Mouse (Mus musculus) liver, embryonic 11.5 days (tissue): ENCODE measurements at regions not wholly inside any gene's neighbourhood (a gene's known extent, or its start where the extent isn't known, plus 50 kb on each side); places are given as distances from the start of the nearest gene placed in this dataset.

Experiments
- ATAC-seq: fragments of 200-750 bp; cut with Nextera tagmentation; replicated peaks from 2 replicates; pipeline ENCODE4 v1.8.0; 2017; ENCODE audit warnings: moderate number of reproducible peaks, mild to moderate bottlenecking, moderate TSS enrichment, moderate library complexity; ENCODE audit not compliant: low FRiP score
- DNase-seq: peaks from one replicate; pipeline ENCODE4 v3.0.0-alpha.2; 2017; ENCODE audit warnings: low spot score
- H3K27ac ChIP-seq: fragments of 300-500 bp; sonication (generic); 2 replicates; pipeline ENCODE4 v1.5.1; 2014; ENCODE audit warnings: mild to moderate bottlenecking, low read depth, low read length, control low read depth
- H3K27me3 ChIP-seq: fragments of 300-500 bp; sonication (generic); replicated peaks from 2 replicates; pipeline ENCODE4 v1.6.1; 2014; ENCODE audit warnings: low read length, mixed read lengths; ENCODE audit not compliant: control insufficient read depth, insufficient read depth
- H3K36me3 ChIP-seq: fragments of 300-500 bp; sonication (generic); 2 replicates; pipeline ENCODE4 v1.6.1; 2014; ENCODE audit warnings: mild to moderate bottlenecking, low read length, moderate library complexity, mixed read lengths; ENCODE audit not compliant: control insufficient read depth, insufficient read depth
- H3K4me1 ChIP-seq: fragments of 300-500 bp; sonication (generic); replicated peaks from 2 replicates; pipeline ENCODE4 v1.6.1; 2014; ENCODE audit warnings: low read length, mixed read lengths; ENCODE audit not compliant: control insufficient read depth, insufficient read depth
- H3K4me2 ChIP-seq: fragments of 300-500 bp; sonication (generic); 2 replicates; pipeline ENCODE4 v1.6.1; 2014; ENCODE audit warnings: mild to moderate bottlenecking, control low read depth, moderate library complexity
- H3K4me3 ChIP-seq: fragments of 300-500 bp; sonication (generic); 2 replicates; pipeline ENCODE4 v1.5.1; 2014; ENCODE audit warnings: low read depth, low read length, control low read depth
- H3K9ac ChIP-seq: fragments of 300-500 bp; sonication (generic); 2 replicates; pipeline ENCODE4 v1.6.1; 2014; ENCODE audit warnings: low read depth, low read length, control low read depth
- H3K9me3 ChIP-seq: fragments of 300-500 bp; sonication (generic); 2 replicates; pipeline ENCODE4 v1.6.1; 2016; ENCODE audit warnings: low read length, inconsistent platforms, mixed read lengths; ENCODE audit not compliant: control insufficient read depth
- WGBS: fragments of 180-500 bp; shearing (Covaris S2); extraction: QIAGEN DNeasy Blood & Tissue Kit; methylation state at CpG from one replicate; pipeline ENCODE4 v1.1.7; 2014; 5-methylcytosine and 5-hydroxymethylcytosine counted together

GRCm38 (mm10) chr10:67634795-67635194 is 86.0 kb upstream of the Ado start:
- ATAC-seq: no peak
- H3K27ac ChIP-seq: no peak overlapping the region
- 76% methylated on average over 4 of the region's 4 CpGs for WGBS
- H3K36me3 ChIP-seq: no peaks in the 10 kb centered on the region
- H3K9ac ChIP-seq: no peak overlapping the region
- no peaks in the 10 kb centered on the region for H3K9me3 ChIP-seq
- no peaks in the 10 kb centered on the region for H3K4me1 ChIP-seq
- H3K4me3 ChIP-seq: no peak overlapping the region
- no peak for DNase-seq
- no peaks in the 10 kb centered on the region for H3K27me3 ChIP-seq
- H3K4me2 ChIP-seq: no peak overlapping the region

- Histone ChIP-seq H3K9me3 (no peaks in the 10 kb centered on the region), H3K36me3 (no peaks in the 10 kb centered on the region), H3K9ac (no peak overlapping the region), H3K4me3 (no peak overlapping the region), H3K27ac (no peak overlapping the region), H3K4me2 (no peak overlapping the region), H3K4me1 (no peaks in the 10 kb centered on the region), H3K27me3 (no peaks in the 10 kb centered on the region)
- DNase-seq: no peak
- WGBS: 94% methylated on average over 7 of the region's 7 CpGs
- no peak for ATAC-seq
Observed at GRCm38 (mm10) chr10:67633063-67633462, 84.3 kb upstream of the Ado start.

GRCm38 (mm10) chr10:67623338-67623737 is 74.6 kb upstream of the Ado start:
- Histone ChIP-seq H3K27me3 (no peaks in the 10 kb centered on the region), H3K4me1 (no peaks in the 10 kb centered on the region), H3K9ac (no peak overlapping the region), H3K9me3 (no peaks in the 10 kb centered on the region), H3K27ac (no peak overlapping the region), H3K36me3 (no peaks in the 10 kb centered on the region), H3K4me3 (no peak overlapping the region), H3K4me2 (no peak overlapping the region)
- DNase-seq: no peak
- WGBS: 83% methylated on average over 12 of the region's 12 CpGs
- no peak for ATAC-seq

- no peak overlapping the region for H3K4me2 ChIP-seq
- H3K27me3 ChIP-seq: no peaks in the 10 kb centered on the region
- no peaks in the 10 kb centered on the region for H3K9me3 ChIP-seq
- no peak overlapping the region for H3K9ac ChIP-seq
- no peak overlapping the region for H3K4me3 ChIP-seq
- DNase-seq: no peak
- H3K27ac ChIP-seq: no peak overlapping the region
- WGBS: 71% methylated on average over 8 of the region's 8 CpGs
- no peaks in the 10 kb centered on the region for H3K36me3 ChIP-seq
- no peaks in the 10 kb centered on the region for H3K4me1 ChIP-seq
- ATAC-seq: no peak
Observed at GRCm38 (mm10) chr10:67620018-67620417, 71.3 kb upstream of the Ado start.

- Histone ChIP-seq H3K9me3 (no peaks in the 10 kb centered on the region), H3K27me3 (no peaks in the 10 kb centered on the region), H3K4me3 (no peak overlapping the region), H3K9ac (no peak overlapping the region), H3K4me1 (no peaks in the 10 kb centered on the region), H3K27ac (no peak overlapping the region), H3K4me2 (no peak overlapping the region), H3K36me3 (no peaks in the 10 kb centered on the region)
- 71% methylated on average over 5 of the region's 5 CpGs for WGBS
- no peak for DNase-seq
- ATAC-seq: no peak
Observed at GRCm38 (mm10) chr10:67618112-67618511, 69.4 kb upstream of the Ado start.

- whole genome bisulfite sequencing: 64% methylated on average over 3 of the region's 3 CpGs
- H3K27ac ChIP-seq: no peak overlapping the region
- ATAC-seq (no peak), DNase-seq (no peak)
- no peaks in the 10 kb centered on the region for H3K4me1 ChIP-seq
- H3K9me3 ChIP-seq: no peaks in the 10 kb centered on the region
- H3K4me3 ChIP-seq: no peak overlapping the region
- no peaks in the 10 kb centered on the region for H3K27me3 ChIP-seq
- H3K4me2 ChIP-seq: no peak overlapping the region
- no peak overlapping the region for H3K9ac ChIP-seq
- H3K36me3 ChIP-seq: no peaks in the 10 kb centered on the region
Observed at GRCm38 (mm10) chr10:67615016-67615415, 66.3 kb upstream of the Ado start.

GRCm38 (mm10) chr10:67610689-67611088 is 61.9 kb upstream of the Ado start:
- ATAC-seq (no peak), DNase-seq (no peak)
- 65% methylated on average over 6 of the region's 6 CpGs for WGBS
- Histone ChIP-seq H3K4me2 (no peak overlapping the region), H3K9ac (no peak overlapping the region), H3K27me3 (no peaks in the 10 kb centered on the region), H3K4me3 (no peak overlapping the region), H3K27ac (no peak overlapping the region), H3K4me1 (no peaks in the 10 kb centered on the region), H3K36me3 (no peaks in the 10 kb centered on the region), H3K9me3 (no peaks in the 10 kb centered on the region)

GRCm38 (mm10) chr10:67608033-67608432 is 59.3 kb upstream of the Ado start:
- no peak overlapping the region for H3K4me3 ChIP-seq
- H3K36me3 ChIP-seq: no peaks in the 10 kb centered on the region
- H3K9me3 ChIP-seq: no peaks in the 10 kb centered on the region
- no peak overlapping the region for H3K27ac ChIP-seq
- no peaks in the 10 kb centered on the region for H3K4me1 ChIP-seq
- H3K4me2 ChIP-seq: no peak overlapping the region
- no peak overlapping the region for H3K9ac ChIP-seq
- H3K27me3 ChIP-seq: no peaks in the 10 kb centered on the region
- DNase-seq: no peak
- no peak for ATAC-seq
- 27% methylated on average over 5 of the region's 5 CpGs for WGBS

- ATAC-seq (no peak), DNase-seq (no peak)
- 37% methylated on average over 9 of the region's 9 CpGs for WGBS
- no peak overlapping the region for H3K9ac ChIP-seq
- no peaks in the 10 kb centered on the region for H3K4me1 ChIP-seq
- H3K27me3 ChIP-seq: no peaks in the 10 kb centered on the region
- no peak overlapping the region for H3K4me3 ChIP-seq
- no peaks in the 10 kb centered on the region for H3K9me3 ChIP-seq
- no peaks in the 10 kb centered on the region for H3K36me3 ChIP-seq
- H3K4me2 ChIP-seq: no peak overlapping the region
- H3K27ac ChIP-seq: no peak overlapping the region
Observed at GRCm38 (mm10) chr10:67607297-67608032, 58.7 kb upstream of the Ado start.
